Mouse (Mus musculus): Measurements from ENCODE around the gene 1700016K19Rik. TPM values are rescaled to one million over a fixed set of nuclear protein-coding genes. Genes with fewer than 3 reads are reported as not detected.
A peak's percentile ranks its signal among the peaks of the same experiment; 100 is the strongest.

1700016K19Rik gene
- 1.6 and 2.2 TPM in 2 replicates for polyA plus RNA-seq (2014; fragmentation: Nextera tagmentation; extraction: Ambion mirVana)

DNA sequence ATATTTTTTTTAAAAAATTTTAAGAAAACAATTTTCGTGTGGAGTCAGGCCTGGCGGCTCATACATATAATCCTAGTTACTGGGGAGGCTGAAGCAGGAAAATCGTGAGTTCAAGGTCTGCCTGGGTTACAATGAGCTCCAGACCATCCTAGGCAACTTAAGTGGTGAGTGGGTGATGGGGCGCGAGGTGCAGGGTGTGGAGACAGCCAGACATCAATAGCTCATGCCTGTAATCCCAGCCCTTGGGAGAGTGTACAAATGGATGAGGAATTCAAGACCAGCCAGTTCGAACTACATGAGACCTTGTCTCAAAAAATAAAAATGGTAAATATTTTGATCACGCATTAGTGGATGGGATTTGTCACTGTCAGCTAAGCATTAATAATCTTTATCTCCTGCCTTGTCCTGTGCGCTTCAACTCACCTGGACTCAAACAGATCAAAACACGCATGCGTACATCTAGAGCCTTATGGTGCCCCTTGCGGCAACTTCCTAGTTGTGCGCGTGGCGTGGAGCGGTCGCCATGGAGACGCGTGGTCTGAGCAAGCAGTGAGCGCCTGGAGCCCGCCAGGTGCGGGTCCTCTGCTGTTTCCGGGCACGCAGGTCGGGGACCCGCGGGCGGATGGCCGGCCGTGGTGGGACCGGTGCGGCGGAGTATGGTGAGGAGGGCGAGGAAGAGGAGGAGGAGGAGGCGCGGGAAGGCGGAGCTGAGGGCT, at the start of gene 1700016K19Rik:
TSS of gene 1700016K19Rik (plus strand) at position 473 of the 716 bp plus-strand sequence.
- H3K4me2 ChIP-seq, result peak within 1 kb of the TSS; percentile 84
- H3K4me3 ChIP-seq (ENCODE audit: low read depth, low read length), result peak within 1 kb of the TSS; percentile 59
- ATAC-seq (ENCODE audit: insufficient read depth), result peak; percentile 85
- H3K36me3 ChIP-seq (ENCODE audit: insufficient read depth), result no peaks in the 10 kb centered on the region
- 11% methylated on average over 36 of the region's 36 CpGs for WGBS
- no peaks in the 10 kb centered on the region for H3K4me1 ChIP-seq (ENCODE audit: insufficient read depth)
- H3K9ac ChIP-seq, result peak within 1 kb of the TSS; percentile 49
- H3K27ac ChIP-seq (ENCODE audit: low read depth), result no peak within 1 kb of the TSS
- 0 out of 2 replicates have a peak, but pooled peaks cover 3% of the 10 kb centered on the region for H3K27me3 ChIP-seq (ENCODE audit: insufficient read depth, low read length)
- DNase-seq, result peak; percentile 88
- H3K9me3 ChIP-seq (ENCODE audit: low read depth, low read length), result no peaks in the 10 kb centered on the region
- TF ChIP-seq CTCF (IDR thresholded peaks at IDR 0.05; ENCODE audit: low read depth), result peak; percentile 79

- no peaks in the 10 kb centered on the region for H3K36me3 ChIP-seq (ENCODE audit: insufficient read depth)
- WGBS, result 54% methylated on average over 3 of the region's 3 CpGs
- no peak overlapping the region for H3K27ac ChIP-seq (ENCODE audit: low read depth)
- no peaks in the 10 kb centered on the region for H3K27me3 ChIP-seq (ENCODE audit: insufficient read depth, low read length)
- no peaks in the 10 kb centered on the region for H3K4me1 ChIP-seq (ENCODE audit: insufficient read depth)
- no peak for TF ChIP-seq CTCF (IDR thresholded peaks at IDR 0.05; ENCODE audit: low read depth)
- H3K4me2 ChIP-seq, result no peak overlapping the region
- H3K4me3 ChIP-seq (ENCODE audit: low read depth, low read length), result no peak overlapping the region
- no peaks in the 10 kb centered on the region for H3K9me3 ChIP-seq (ENCODE audit: low read depth, low read length)
- DNase-seq (no peak), ATAC-seq (ENCODE audit: insufficient read depth) (no peak)
- no peak overlapping the region for H3K9ac ChIP-seq
These were observed 49.3 kb upstream of the 1700016K19Rik start for GRCm38 (mm10) chr11:75950459-75950858.

DNA sequence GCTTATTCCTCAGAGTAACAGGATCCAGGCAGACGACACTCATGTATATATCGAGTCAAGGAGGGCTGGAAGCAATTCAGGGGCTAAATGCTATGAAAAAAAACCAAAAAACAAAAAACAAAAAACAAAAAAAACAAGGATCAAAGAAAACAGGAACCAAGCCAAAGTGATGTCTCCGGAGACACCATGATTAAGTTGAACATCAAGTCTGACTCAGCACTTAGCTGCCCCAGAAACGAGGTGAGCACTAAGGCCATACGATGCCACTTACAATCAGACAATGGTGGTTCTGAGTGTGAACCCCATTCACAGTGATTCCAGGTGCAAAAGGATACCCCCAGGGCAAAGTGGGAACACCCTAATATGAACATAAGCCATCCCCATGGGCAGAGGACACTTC, 47.8 kb upstream of the 1700016K19Rik start:
- ATAC-seq (ENCODE audit: insufficient read depth) (no peak), DNase-seq (no peak)
- no peaks in the 10 kb centered on the region for H3K4me1 ChIP-seq (ENCODE audit: insufficient read depth)
- no peak overlapping the region for H3K27ac ChIP-seq (ENCODE audit: low read depth)
- no peak overlapping the region for H3K4me3 ChIP-seq (ENCODE audit: low read depth, low read length)
- WGBS, result 74% methylated on average over 5 of the region's 5 CpGs
- no peaks in the 10 kb centered on the region for H3K27me3 ChIP-seq (ENCODE audit: insufficient read depth, low read length)
- no peak for TF ChIP-seq CTCF (IDR thresholded peaks at IDR 0.05; ENCODE audit: low read depth)
- no peaks in the 10 kb centered on the region for H3K9me3 ChIP-seq (ENCODE audit: low read depth, low read length)
- H3K9ac ChIP-seq, result no peak overlapping the region
- no peak overlapping the region for H3K4me2 ChIP-seq
- H3K36me3 ChIP-seq (ENCODE audit: insufficient read depth), result no peaks in the 10 kb centered on the region

GRCm38 (mm10) chr11:75954896-75955295, 44.8 kb upstream of the 1700016K19Rik start:
- Histone ChIP-seq H3K4me3 (ENCODE audit: low read depth, low read length) (no peak overlapping the region), H3K4me2 (no peak overlapping the region), H3K27ac (ENCODE audit: low read depth) (no peak overlapping the region), H3K9ac (no peak overlapping the region), H3K9me3 (ENCODE audit: low read depth, low read length) (no peaks in the 10 kb centered on the region), H3K27me3 (ENCODE audit: insufficient read depth, low read length) (no peaks in the 10 kb centered on the region), H3K4me1 (ENCODE audit: insufficient read depth) (no peaks in the 10 kb centered on the region), H3K36me3 (ENCODE audit: insufficient read depth) (no peaks in the 10 kb centered on the region)
- TF ChIP-seq CTCF (IDR thresholded peaks at IDR 0.05; ENCODE audit: low read depth), result no peak
- 82% methylated on average over 9 of the region's 9 CpGs for WGBS
- no peak for ATAC-seq (ENCODE audit: insufficient read depth)
- no peak for DNase-seq

GRCm38 (mm10) chr11:75956651-75957050, 43.1 kb upstream of the 1700016K19Rik start:
- Histone ChIP-seq H3K27me3 (ENCODE audit: insufficient read depth, low read length) (no peaks in the 10 kb centered on the region), H3K9ac (no peak overlapping the region), H3K9me3 (ENCODE audit: low read depth, low read length) (no peaks in the 10 kb centered on the region), H3K4me2 (no peak overlapping the region), H3K4me1 (ENCODE audit: insufficient read depth) (no peaks in the 10 kb centered on the region), H3K36me3 (ENCODE audit: insufficient read depth) (no peaks in the 10 kb centered on the region), H3K4me3 (ENCODE audit: low read depth, low read length) (no peak overlapping the region), H3K27ac (ENCODE audit: low read depth) (no peak overlapping the region)
- TF ChIP-seq CTCF (IDR thresholded peaks at IDR 0.05; ENCODE audit: low read depth), result no peak
- 63% methylated on average over 8 of the region's 8 CpGs for WGBS
- DNase-seq (no peak), ATAC-seq (ENCODE audit: insufficient read depth) (no peak)

GRCm38 (mm10) chr11:75957124-75957832, 42.4 kb upstream of the 1700016K19Rik start:
- Histone ChIP-seq H3K4me2 (no peak overlapping the region), H3K27me3 (ENCODE audit: insufficient read depth, low read length) (no peaks in the 10 kb centered on the region), H3K27ac (ENCODE audit: low read depth) (no peak overlapping the region), H3K4me3 (ENCODE audit: low read depth, low read length) (no peak overlapping the region), H3K9ac (no peak overlapping the region), H3K36me3 (ENCODE audit: insufficient read depth) (no peaks in the 10 kb centered on the region), H3K4me1 (ENCODE audit: insufficient read depth) (no peaks in the 10 kb centered on the region), H3K9me3 (ENCODE audit: low read depth, low read length) (no peaks in the 10 kb centered on the region)
- ATAC-seq (ENCODE audit: insufficient read depth) (no peak), DNase-seq (no peak)
- 86% methylated on average over 17 of the region's 17 CpGs for WGBS
- no peak for TF ChIP-seq CTCF (IDR thresholded peaks at IDR 0.05; ENCODE audit: low read depth)

DNA sequence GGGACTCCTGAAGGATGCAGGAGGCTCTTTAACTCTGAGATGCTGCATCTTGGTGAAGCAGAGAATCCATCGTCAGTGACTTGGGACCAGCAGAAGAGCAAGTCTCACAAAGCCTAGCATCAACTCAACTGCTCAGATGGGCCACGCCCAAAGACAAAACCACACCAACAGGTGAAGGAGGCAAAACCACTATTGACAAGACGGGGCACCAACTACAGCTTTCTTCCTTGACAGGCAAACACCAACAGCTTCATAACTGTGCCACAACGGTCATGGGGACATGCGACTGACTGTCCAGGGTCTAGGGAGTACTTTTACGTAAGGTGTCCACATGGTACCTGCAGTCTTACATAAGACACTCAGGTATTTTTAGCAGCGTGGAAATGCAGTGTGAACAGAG, 37.9 kb upstream of the 1700016K19Rik start:
- DNase-seq (no peak), ATAC-seq (ENCODE audit: insufficient read depth) (no peak)
- no peak for TF ChIP-seq CTCF (IDR thresholded peaks at IDR 0.05; ENCODE audit: low read depth)
- Histone ChIP-seq H3K9ac (no peak overlapping the region), H3K27ac (ENCODE audit: low read depth) (no peak overlapping the region), H3K27me3 (ENCODE audit: insufficient read depth, low read length) (peaks cover 11% of the 10 kb centered on the region), H3K4me3 (ENCODE audit: low read depth, low read length) (no peak overlapping the region), H3K4me1 (ENCODE audit: insufficient read depth) (no peaks in the 10 kb centered on the region), H3K36me3 (ENCODE audit: insufficient read depth) (no peaks in the 10 kb centered on the region), H3K4me2 (no peak overlapping the region), H3K9me3 (ENCODE audit: low read depth, low read length) (no peaks in the 10 kb centered on the region)
- 82% methylated on average over 7 of the region's 7 CpGs for WGBS

Data from lung, embryonic 14.5 days (tissue).